Mouse (Mus musculus): ENCODE measurements around the gene Cngb1.
"Not testable (repeated sequence)": the region's sequence is repeated elsewhere in the genome, so short reads cannot be mapped to it uniquely, and the experiment has no call there.

The Cngb1 gene

DNA sequence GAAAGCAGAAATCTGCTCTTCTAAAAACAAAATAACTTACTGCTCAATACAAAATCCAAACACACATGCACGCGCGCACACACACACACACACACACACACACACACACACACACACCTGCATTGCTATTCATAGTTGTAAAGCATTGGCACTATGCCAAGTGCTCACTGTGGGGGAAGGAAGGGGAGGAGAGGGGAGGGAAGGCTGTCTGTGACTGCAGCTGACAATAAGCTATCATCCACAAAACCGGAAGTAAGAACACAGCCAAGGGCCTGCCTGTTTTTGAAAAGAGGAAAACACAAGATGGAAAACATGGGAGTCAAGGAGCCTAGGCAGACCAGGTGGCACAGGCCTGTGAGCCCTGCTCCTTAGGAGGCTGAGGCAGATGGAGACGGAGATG, 61.2 kb downstream of the Cngb1 start:
- DNase-seq (ENCODE audit: low read depth), result peak; percentile 88

DNA sequence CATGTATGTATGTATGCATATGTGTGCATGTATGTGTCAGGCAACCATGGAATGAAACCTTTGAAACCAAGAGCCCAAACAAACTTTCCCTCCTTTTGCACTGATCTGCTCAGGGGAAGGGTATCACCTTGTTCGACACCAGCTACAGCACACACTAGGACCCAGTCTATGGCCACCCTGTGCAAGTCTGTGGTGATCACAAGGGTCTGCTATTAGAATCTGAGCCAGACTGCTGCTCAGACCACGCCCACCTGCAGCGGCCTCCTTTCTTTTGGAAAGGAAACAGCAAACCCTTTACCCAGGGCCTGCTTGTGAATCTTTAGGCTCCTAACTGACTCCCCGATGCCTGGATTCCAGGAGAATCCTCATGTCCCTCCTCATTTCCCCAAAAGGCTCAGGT, 62.5 kb downstream of the Cngb1 start:
- no peak for DNase-seq (ENCODE audit: low read depth)

- DNase-seq (ENCODE audit: low read depth), result no peak
Observed at GRCm38 (mm10) chr8:95242826-95243571, 63.4 kb downstream of the Cngb1 start.

GRCm38 (mm10) chr8:95242099-95242825, 64.1 kb downstream of the Cngb1 start:
- DNase-seq (ENCODE audit: low read depth), result no peak

- peak; percentile 83 for DNase-seq (ENCODE audit: low read depth)
Observed at GRCm38 (mm10) chr8:95235683-95236082, 70.7 kb downstream of the Cngb1 start.

GRCm38 (mm10) chr8:95230086-95230485, 76.3 kb downstream of the Cngb1 start:
- not testable (repeated sequence) for DNase-seq (ENCODE audit: low read depth)

GRCm38 (mm10) chr8:95227151-95227468, 79.3 kb downstream of the Cngb1 start:
- no peak for DNase-seq (ENCODE audit: low read depth)

- DNase-seq (ENCODE audit: low read depth), result no peak
Observed at GRCm38 (mm10) chr8:95226251-95227150, 79.9 kb downstream of the Cngb1 start.

GRCm38 (mm10) chr8:95223969-95224368, 82.4 kb downstream of the Cngb1 start:
- no peak for DNase-seq (ENCODE audit: low read depth)

DNA sequence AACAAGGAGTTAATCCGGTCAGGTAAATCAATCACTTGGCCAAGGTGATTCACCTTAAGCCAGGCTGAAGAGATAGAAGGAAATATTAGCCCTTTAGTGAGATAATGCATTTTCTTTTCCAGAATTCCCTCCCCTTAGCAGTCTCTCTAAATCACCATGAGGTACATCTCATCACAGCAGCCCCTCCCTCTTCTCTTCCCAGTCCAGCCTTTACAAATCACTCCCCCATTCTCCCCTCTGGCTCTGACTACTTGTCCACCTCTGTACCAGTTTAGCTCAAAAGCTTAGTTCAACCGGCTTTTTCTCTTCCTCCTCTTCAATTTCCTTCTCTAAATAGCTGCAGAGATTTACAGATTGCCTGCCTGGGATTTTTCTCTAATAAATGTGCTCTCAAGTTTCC, 85.3 kb downstream of the Cngb1 start:
- DNase-seq (ENCODE audit: low read depth), result no peak

DNA sequence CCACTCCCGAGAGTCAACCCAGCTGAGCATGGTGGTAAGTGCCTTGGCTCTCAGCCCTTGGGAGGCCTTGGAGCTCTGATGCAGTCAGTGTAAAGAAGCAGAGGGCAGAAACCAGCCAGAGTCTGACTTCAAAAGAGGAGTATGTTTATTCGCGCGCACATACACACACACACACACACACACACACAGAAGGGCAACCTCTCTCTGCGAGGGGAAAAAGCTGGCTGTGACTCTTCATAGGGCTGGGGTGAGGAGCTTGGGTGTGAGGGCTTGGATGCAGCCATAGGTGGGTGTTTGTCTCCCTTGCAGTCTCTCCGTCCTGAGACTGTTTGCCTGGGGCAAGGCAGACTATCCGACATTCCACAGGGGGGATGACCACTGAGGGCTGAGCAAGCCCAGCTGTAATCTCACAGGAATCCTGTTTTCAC, 85.8 kb downstream of the Cngb1 start:
- DNase-seq (ENCODE audit: low read depth), result no peak

GRCm38 (mm10) chr8:95219623-95220022, 86.8 kb downstream of the Cngb1 start:
- no peak for DNase-seq (ENCODE audit: low read depth)

DNA sequence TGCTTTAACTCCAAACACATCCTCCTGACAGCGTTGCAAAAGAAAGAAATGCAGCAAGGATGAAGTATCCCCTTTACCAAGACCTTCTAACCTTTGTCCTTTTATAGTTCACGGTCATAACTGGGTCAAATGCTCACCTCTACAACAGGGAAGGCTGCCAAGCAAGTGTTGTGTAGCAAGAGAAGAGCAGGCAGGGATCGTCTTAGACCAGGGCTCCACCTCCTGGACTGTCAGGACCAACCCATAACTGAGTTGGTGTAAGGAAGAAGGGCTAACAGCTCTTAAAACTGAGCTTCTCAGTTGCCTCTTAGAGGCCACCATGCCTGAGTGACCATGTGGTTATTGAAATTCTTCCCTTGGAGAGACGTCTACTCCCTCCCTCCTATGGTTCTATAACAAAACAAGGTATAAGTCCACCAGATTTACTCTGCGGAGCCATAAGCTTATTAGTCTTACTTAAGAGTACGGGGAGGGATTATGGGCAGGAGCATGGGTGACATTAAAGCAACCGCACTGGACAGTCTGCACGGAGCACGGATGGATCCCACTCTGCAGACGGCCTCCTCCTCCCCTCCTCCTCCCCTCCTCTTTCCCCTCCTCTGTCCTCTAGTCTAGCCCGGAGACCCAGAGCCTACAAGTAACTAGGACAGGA, 90.5 kb downstream of the Cngb1 start:
- no peak for DNase-seq (ENCODE audit: low read depth)

- DNase-seq (ENCODE audit: low read depth), result no peak
Observed at GRCm38 (mm10) chr8:95209924-95210323, 96.5 kb downstream of the Cngb1 start.

DNA sequence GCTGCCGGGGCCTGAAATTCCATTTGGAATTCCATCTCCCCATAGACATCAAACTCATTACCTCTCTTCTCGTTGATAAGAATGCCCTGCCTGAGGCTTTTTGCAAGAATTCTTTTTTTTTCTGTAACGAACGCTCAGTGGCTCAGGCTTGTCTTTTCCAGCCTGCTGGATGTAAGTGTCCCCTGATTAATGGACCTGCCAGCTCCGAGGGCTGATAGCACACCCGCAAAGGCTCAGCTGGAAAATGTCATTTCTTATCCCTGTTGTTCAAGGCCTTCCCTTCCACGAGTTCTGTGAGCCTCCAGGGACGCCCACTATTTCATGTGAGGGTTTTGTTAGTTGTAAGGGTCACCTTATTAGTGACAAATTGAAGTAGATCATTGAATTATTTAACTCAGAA, 100.4 kb downstream of the Cngb1 start:
- no peak for DNase-seq (ENCODE audit: low read depth)

DNA sequence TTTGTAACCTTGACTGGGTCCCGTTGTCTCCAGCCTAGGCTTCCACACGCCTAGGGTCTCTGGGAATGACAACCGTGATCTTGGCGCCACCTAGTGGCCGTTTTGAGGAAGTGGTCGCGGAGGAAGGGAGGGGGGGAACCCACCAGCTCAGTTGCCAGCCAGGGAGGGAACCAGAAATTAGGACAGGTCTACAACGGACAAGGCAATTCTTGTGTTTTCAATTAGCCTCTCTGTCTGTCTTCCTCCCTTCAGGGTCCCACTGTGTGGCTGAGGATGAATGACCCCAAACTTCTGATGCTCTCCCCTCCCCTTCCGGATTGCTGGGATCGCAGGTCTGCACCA, 102.4 kb downstream of the Cngb1 start:
- DNase-seq (ENCODE audit: low read depth), result peak; percentile 79

DNA sequence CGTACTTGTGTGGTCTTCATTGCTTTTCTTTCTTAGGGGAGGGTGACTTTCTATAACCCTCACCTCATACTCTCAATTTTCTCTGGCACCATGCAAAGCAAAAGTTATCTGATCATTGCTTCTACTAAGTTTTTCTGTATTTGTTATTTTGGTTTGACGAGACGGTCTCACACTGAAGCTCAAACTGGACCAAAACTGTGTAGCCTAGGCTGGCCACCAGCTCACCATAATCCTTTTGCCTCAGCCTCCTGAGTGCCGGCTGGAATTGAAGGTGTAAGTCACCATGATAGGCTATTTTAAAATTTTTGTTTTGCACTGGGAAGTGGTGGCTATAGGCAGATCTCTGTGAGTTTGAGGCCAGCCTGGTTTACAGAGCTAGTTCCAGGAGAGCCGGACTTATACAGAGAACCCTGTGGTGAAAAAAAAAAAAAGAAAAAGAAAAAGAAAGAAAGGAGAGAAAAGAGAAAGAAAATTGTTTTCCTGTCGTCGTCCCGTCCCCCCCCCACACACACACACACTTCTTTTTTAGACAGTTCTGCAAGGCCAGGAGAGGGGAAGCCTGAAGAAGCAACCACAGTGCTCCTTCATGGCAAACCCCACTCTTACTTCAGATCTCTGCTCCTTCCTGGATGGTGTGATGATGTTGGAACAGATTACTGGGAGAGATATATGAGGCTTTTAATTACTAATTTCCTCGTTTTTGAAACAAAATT, 102.9 kb downstream of the Cngb1 start:
- no peak for DNase-seq (ENCODE audit: low read depth)

DNA sequence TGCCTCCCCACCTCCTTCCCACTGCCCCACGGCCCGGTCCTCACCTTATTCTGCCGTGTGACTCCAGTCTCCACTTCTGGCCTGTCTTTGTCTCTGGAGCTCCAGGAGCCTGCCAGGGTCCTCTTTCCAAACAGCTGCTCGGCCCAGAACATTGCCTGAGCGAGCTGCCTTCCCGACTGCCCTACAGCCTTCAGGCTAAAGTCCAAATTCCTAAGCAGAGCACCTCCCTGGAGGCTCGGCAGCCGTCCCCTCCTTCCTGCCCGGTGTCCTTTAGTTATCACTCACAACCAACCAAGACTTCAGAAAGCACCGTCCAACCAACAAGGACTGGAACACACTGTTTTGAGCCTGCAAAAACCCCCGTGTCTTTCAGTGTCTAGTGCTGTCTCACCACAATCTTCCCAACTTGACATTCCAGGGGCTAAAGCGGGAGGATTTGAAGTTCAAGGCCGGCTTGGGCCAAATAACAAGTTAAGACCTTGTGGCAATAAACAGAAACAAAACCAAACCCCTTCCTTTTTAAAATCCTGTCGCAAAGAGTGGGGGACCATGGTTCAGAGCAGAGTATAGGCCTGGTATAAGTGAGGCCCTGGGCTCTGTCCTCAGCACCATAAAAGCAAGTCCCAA, 103.6 kb downstream of the Cngb1 start, which contains the start of gene Kifc3:
Kifc3 (minus strand) TSS at position 164 of the 627 bp plus-strand sequence.
- DNase-seq (ENCODE audit: low read depth), result no peak

DNA sequence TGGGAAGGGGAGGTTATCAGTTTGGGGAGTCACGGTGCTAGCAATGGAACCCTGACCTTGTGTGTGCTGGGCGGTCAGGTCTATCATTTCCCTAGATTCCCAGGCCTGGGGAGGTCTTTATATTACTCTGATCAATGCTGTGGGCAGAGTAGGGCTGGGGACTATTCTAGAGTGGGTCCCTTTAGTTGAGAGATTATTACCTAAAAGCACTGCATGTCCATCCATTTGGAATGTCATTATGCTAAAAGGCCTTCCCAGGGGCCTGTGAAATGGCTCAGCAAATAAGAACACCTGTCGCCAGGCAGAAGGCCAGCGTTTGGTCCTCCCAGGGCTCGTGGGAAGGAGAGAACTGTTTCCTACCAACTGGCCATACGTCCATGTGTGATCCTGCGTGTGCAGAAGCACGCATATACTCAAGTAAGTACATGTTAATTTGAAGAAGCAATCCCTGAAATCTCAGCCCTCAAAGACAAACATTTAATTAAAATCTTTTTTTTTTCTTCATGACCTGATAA, 104.3 kb downstream of the Cngb1 start:
- DNase-seq (ENCODE audit: low read depth), result no peak

- DNase-seq (ENCODE audit: low read depth), result no peak
Observed at GRCm38 (mm10) chr8:95201491-95201890, 104.9 kb downstream of the Cngb1 start.

- no peak for DNase-seq (ENCODE audit: low read depth)
Observed at GRCm38 (mm10) chr8:95200001-95200405, 106.4 kb downstream of the Cngb1 start.

Data from induced T-regulatory cell, adult 2 months (primary cell).